Mouse (Mus musculus): ENCODE measurements around the gene Ssh2. TPM values are rescaled to one million over a fixed set of nuclear protein-coding genes. Genes with fewer than 3 reads are reported as not detected.

The Ssh2 gene
- polyA plus RNA-seq (2015; fragmentation: Nextera tagmentation; extraction: Ambion mirVana): 13.4 and 15.1 TPM in 2 replicates

GRCm38 (mm10) chr11:77215951-77216760 lies at the start of gene Ssh2:
Ssh2 (plus strand) TSS chr11:77216287.
- ATAC-seq (ENCODE audit: low read depth): peak; percentile 92
- under 1% methylated on average over 82 of the region's 82 CpGs for WGBS
- Histone ChIP-seq H3K36me3 (no peaks in the 10 kb centered on the region), H3K9me3 (no peaks in the 10 kb centered on the region), H3K4me3 (peak within 1 kb of the TSS; percentile 83), H3K4me1 (replicated peaks) (peaks cover 31% of the 10 kb centered on the region), H3K4me2 (peak within 1 kb of the TSS; percentile 83), H3K27ac (replicated peaks) (peak within 1 kb of the TSS; percentile 99), H3K27me3 (no peaks in the 10 kb centered on the region), H3K9ac (peak within 1 kb of the TSS; percentile 96)

DNA sequence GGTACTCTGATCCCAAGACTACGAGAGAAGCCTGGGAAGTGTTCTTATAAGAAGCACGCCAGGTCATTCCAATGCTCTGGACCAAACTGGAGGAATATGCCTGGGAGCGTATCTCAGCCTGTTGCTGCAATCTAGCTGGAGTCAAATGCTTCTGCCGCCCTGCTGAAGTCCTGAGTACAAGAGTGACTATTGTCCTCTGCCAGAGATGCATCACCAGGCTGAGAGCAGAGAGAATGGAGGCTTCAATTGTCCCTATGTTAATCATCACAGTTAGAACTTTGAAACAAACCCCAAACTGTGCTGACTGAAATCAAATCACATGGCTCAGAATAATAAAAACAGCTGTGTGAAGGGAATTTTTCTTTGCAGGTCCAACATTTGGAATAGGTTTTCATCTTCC lies 42.4 kb upstream of the Ssh2 start:
- no peak overlapping the region for H3K4me3 ChIP-seq
- no peaks in the 10 kb centered on the region for H3K4me1 ChIP-seq (replicated peaks)
- no peak overlapping the region for H3K4me2 ChIP-seq
- H3K27ac ChIP-seq (replicated peaks): no peak overlapping the region
- H3K27me3 ChIP-seq: no peaks in the 10 kb centered on the region
- H3K36me3 ChIP-seq: no peaks in the 10 kb centered on the region
- no peak overlapping the region for H3K9ac ChIP-seq
- no peaks in the 10 kb centered on the region for H3K9me3 ChIP-seq
- no peak for ATAC-seq (ENCODE audit: low read depth)
- 34% methylated on average over 4 of the region's 4 CpGs for WGBS

DNA sequence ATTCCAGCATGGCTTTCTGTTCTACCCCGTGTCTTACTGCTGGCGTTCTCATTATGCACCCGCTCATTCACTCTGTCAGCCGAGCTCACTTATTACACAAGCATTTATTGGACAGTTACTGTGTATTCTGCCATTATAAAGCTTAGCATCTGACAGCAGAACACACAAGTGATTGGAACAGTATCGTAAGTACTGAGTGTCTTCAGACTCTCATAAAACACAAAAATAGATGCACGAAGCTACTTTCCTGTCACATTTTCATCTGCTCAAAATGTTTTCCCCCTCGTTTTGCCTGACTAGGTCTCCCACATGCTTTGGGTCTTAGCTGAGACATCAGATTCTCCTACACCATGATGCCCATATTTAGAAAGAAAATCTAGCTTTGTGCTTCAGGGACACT lies 41.6 kb upstream of the Ssh2 start:
- Histone ChIP-seq H3K9ac (no peak overlapping the region), H3K36me3 (no peaks in the 10 kb centered on the region), H3K4me3 (no peak overlapping the region), H3K27me3 (no peaks in the 10 kb centered on the region), H3K27ac (replicated peaks) (no peak overlapping the region), H3K4me1 (replicated peaks) (no peaks in the 10 kb centered on the region), H3K4me2 (no peak overlapping the region), H3K9me3 (no peaks in the 10 kb centered on the region)
- no peak for ATAC-seq (ENCODE audit: low read depth)
- WGBS: 71% methylated on average over 7 of the region's 7 CpGs

GRCm38 (mm10) chr11:77179771-77180170 lies 36.3 kb upstream of the Ssh2 start:
- 82% methylated on average over 3 of the region's 3 CpGs for WGBS
- H3K4me2 ChIP-seq: no peak overlapping the region
- ATAC-seq (ENCODE audit: low read depth): no peak
- no peak overlapping the region for H3K27ac ChIP-seq (replicated peaks)
- H3K4me1 ChIP-seq (replicated peaks): peaks cover 12% of the 10 kb centered on the region
- no peaks in the 10 kb centered on the region for H3K9me3 ChIP-seq
- H3K27me3 ChIP-seq: no peaks in the 10 kb centered on the region
- H3K9ac ChIP-seq: no peak overlapping the region
- no peak overlapping the region for H3K4me3 ChIP-seq
- H3K36me3 ChIP-seq: no peaks in the 10 kb centered on the region

DNA sequence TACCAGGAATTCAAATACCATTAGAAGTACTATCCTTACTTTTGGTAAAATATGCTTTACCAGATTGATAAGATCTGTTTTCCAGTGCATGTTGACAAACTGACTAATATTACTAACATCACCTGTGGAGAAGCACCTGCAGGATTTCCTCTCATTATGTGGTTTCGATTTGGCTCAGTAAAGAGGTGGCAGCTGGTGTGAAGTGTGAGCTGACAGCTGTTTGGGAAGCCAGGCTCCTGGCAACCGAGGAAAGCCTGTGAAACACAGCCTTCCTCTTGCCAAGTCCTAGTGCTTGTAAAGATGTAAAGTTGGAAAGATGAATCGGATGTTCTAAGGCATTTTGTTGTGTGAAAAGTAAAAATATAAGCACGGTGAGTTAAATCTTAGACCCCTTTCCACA lies 35.2 kb upstream of the Ssh2 start:
- Histone ChIP-seq H3K9me3 (no peaks in the 10 kb centered on the region), H3K36me3 (no peaks in the 10 kb centered on the region), H3K4me3 (no peak overlapping the region), H3K4me1 (replicated peaks) (peaks cover 12% of the 10 kb centered on the region), H3K27ac (replicated peaks) (no peak overlapping the region), H3K9ac (no peak overlapping the region), H3K27me3 (no peaks in the 10 kb centered on the region), H3K4me2 (no peak overlapping the region)
- ATAC-seq (ENCODE audit: low read depth): no peak
- WGBS: 63% methylated on average over 4 of the region's 4 CpGs

DNA sequence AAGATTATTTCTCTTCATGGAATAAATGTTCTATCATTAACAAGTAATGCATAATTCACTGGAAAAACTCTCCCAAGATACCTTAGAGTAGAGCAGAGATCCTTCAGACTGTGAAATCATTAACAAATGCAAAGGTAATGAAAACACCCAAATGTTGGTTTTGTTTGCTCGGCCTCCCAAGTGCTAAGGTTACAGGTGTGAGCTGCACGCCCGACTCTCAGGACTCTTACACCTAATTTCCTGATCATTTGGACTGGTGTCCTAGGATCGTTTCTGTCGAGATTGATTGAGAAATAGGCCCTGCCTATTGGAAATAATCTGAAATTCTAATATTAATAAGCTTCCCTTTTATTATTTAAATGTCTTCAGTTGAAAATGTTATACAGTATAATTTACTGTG lies 34.6 kb upstream of the Ssh2 start:
- Histone ChIP-seq H3K36me3 (no peaks in the 10 kb centered on the region), H3K4me3 (no peak overlapping the region), H3K9ac (no peak overlapping the region), H3K27ac (replicated peaks) (no peak overlapping the region), H3K27me3 (no peaks in the 10 kb centered on the region), H3K4me2 (no peak overlapping the region), H3K9me3 (no peaks in the 10 kb centered on the region), H3K4me1 (replicated peaks) (peaks cover 12% of the 10 kb centered on the region)
- ATAC-seq (ENCODE audit: low read depth): no peak
- 79% methylated on average over 5 of the region's 5 CpGs for WGBS

GRCm38 (mm10) chr11:77182041-77182440 lies 34.0 kb upstream of the Ssh2 start:
- Histone ChIP-seq H3K4me2 (no peak overlapping the region), H3K9ac (no peak overlapping the region), H3K36me3 (no peaks in the 10 kb centered on the region), H3K27ac (replicated peaks) (no peak overlapping the region), H3K27me3 (no peaks in the 10 kb centered on the region), H3K4me1 (replicated peaks) (peaks cover 12% of the 10 kb centered on the region), H3K4me3 (no peak overlapping the region), H3K9me3 (no peaks in the 10 kb centered on the region)
- ATAC-seq (ENCODE audit: low read depth): no peak
- WGBS: 77% methylated on average over 2 of the region's 2 CpGs

DNA sequence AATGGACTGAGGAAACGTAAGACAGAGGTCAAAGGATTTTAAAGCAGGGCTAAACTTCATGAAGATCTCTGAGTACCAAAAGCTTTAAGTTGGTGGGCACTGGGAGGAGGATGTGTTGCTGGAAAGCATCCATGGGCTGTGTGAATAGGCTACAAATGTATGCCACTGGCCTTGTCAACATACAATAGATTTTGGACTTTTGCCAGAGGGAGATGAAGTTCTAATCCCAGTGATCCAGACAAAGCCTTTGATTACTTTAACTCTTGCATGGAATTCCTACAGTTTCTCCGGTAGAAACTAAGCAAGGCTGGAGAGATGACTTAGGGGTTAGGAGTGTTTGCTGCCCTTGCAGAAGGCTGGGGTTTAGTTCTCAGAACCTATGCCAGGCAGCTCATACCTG lies 33.5 kb upstream of the Ssh2 start:
- Histone ChIP-seq H3K4me1 (replicated peaks) (peaks cover 12% of the 10 kb centered on the region), H3K4me2 (no peak overlapping the region), H3K27me3 (no peaks in the 10 kb centered on the region), H3K27ac (replicated peaks) (no peak overlapping the region), H3K36me3 (no peaks in the 10 kb centered on the region), H3K9me3 (no peaks in the 10 kb centered on the region), H3K4me3 (no peak overlapping the region), H3K9ac (no peak overlapping the region)
- WGBS: 60% methylated on average over 2 of the region's 2 CpGs
- ATAC-seq (ENCODE audit: low read depth): no peak

DNA sequence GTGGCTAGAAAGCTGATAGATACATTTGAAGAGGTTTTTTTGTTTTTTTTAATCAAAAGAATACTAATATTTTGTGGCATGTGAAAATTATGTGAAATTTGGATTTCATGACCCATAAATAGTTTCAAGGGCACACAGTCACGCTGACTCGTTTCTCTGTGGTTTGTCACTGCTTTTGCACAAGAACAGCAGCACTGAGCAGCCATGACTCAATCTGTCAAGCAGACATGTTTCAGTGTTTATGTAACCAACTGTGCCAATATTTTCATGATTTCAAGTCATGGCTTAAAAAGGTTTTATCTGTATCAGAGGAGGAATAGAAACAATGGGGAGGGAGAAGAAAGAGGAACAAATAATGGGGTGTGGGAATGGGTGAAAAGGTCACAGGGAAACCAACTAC lies 31.2 kb upstream of the Ssh2 start:
- no peak for ATAC-seq (ENCODE audit: low read depth)
- Histone ChIP-seq H3K9ac (no peak overlapping the region), H3K4me1 (replicated peaks) (peaks cover 12% of the 10 kb centered on the region), H3K9me3 (no peaks in the 10 kb centered on the region), H3K36me3 (no peaks in the 10 kb centered on the region), H3K4me2 (no peak overlapping the region), H3K27me3 (0 out of 2 replicates have a peak, but pooled peaks cover 9% of the 10 kb centered on the region), H3K27ac (replicated peaks) (no peak overlapping the region), H3K4me3 (no peak overlapping the region)
- 62% methylated on average over 2 of the region's 2 CpGs for WGBS

DNA sequence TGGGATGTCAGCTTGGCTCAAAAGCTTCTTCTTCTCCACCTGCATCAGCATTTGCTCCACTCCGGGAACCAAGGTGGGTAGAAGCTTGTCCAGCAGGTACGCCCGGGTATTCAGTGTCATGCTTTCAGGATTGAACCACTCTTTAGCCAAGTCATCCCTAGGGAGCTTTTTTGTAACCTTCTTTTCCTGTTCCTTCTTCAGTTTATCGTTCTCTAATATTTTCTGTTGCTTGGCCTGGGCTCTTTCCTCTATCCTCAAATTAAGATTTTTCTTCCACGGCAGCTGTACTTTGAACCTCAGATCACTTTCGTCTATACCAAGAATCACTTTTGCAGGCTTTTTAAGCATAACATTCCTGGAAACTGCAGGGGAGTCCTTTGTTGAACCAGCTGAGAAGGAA lies 27.2 kb upstream of the Ssh2 start, which contains the start of gene Efcab5:
Efcab5 (minus strand) TSS at position 101 of the 400 bp plus-strand sequence.
- Histone ChIP-seq H3K9me3 (no peaks in the 10 kb centered on the region), H3K36me3 (no peaks in the 10 kb centered on the region), H3K27ac (replicated peaks) (no peak within 1 kb of the TSS), H3K4me3 (no peak within 1 kb of the TSS), H3K4me2 (no peak within 1 kb of the TSS), H3K9ac (no peak within 1 kb of the TSS), H3K27me3 (0 out of 2 replicates have a peak, but pooled peaks cover 12% of the 10 kb centered on the region), H3K4me1 (replicated peaks) (peaks cover 6% of the 10 kb centered on the region)
- 84% methylated on average over 6 of the region's 6 CpGs for WGBS
- ATAC-seq (ENCODE audit: low read depth): no peak

DNA sequence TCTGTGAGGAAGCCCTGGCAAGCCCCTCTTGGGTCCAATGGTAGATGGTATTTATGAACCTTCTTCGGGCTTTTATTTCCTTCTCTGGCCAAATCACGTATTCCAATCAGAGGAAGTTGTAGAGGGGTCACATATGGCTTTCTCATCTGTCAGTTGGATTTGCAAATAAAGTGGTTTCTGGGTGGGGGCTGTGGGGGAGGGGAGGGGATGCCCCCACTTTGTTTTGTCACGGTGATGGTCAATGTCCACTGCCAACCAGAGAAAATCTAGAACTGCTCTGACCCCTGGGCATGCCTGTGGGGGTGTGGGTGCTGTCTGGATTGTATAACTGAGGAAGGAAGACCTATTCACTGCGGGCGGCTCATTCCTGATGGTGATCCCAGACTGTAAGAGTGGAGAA lies 22.7 kb upstream of the Ssh2 start:
- Histone ChIP-seq H3K36me3 (no peaks in the 10 kb centered on the region), H3K27ac (replicated peaks) (no peak overlapping the region), H3K4me3 (no peak overlapping the region), H3K9me3 (no peaks in the 10 kb centered on the region), H3K9ac (no peak overlapping the region), H3K4me1 (replicated peaks) (peaks cover 6% of the 10 kb centered on the region), H3K27me3 (peaks cover 33% of the 10 kb centered on the region), H3K4me2 (no peak overlapping the region)
- WGBS: 40% methylated on average over 5 of the region's 5 CpGs
- no peak for ATAC-seq (ENCODE audit: low read depth)

- Histone ChIP-seq H3K36me3 (no peaks in the 10 kb centered on the region), H3K27me3 (peaks cover 32% of the 10 kb centered on the region), H3K9ac (no peak overlapping the region), H3K4me2 (no peak overlapping the region), H3K27ac (replicated peaks) (no peak overlapping the region), H3K4me1 (replicated peaks) (peaks cover 6% of the 10 kb centered on the region), H3K4me3 (no peak overlapping the region), H3K9me3 (no peaks in the 10 kb centered on the region)
- no peak for ATAC-seq (ENCODE audit: low read depth)
- 15% methylated on average over 6 of the region's 6 CpGs for WGBS
Observed at GRCm38 (mm10) chr11:77193941-77194553, 22.0 kb upstream of the Ssh2 start.
